ENCODE assay signal across 1 mouse cellular context in the genomic region with DNA sequence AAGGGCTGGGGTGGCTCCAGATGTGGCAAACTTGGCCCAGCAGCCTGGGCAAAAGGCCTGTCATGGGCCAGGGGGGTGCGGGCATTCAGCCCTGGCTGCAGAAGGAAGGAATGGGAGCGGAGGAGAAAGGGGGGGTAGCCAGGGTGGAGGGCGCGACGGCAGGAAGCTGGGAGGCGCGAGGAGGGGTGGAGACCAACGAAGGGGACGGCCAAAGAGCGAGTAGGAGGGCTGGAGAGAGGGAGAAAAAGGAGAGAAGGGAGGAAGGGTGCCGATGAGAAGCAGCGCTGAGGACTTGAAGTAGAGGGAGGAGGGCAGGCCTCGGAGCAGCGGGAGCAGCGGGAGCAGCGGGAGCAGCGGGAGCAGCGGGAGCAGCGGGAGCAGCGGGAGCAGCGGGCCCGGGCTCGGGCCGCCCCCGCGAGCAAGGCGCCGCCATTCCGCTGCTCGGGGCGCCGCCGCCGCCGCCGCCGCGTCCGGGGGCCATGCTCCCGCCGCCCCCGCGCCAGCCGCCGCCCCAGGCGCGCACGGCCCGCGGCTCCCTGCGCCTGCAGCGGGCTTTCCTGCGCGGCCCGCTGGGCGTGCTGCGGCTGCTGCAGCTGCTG.
TF ChIP-seq lines count a peak whose summit lies in the region.

A gene (plus strand): TSS at position 231 of the 599 bp plus-strand sequence.

TF ChIP-seq in MEL, 35 proteins besides CTCF, POLR2A, EP300 and RAD21 (continued from another document):
- no peak for TF ChIP-seq ZKSCAN1 (IDR thresholded peaks at IDR 0.05; ENCODE audit: low read depth, low read length)
- TF ChIP-seq ETS1 (IDR thresholded peaks at IDR 0.05; ENCODE audit: low read depth, low read length), result peak; percentile 26; the same call in 1 of the 2 replicates
- no peak for TF ChIP-seq MAFK (IDR thresholded peaks at IDR 0.05; ENCODE audit: borderline replicate concordance, low read depth, low read length)
- peak; percentile 64 for TF ChIP-seq ZMIZ1 (IDR thresholded peaks at IDR 0.05; ENCODE audit: low read depth, low read length)
- TF ChIP-seq CHD1 (IDR thresholded peaks at IDR 0.05; ENCODE audit: low read depth, low read length), result no peak
TF ChIP-seq in MEL: peak in this region for 13.
